8 mouse cellular contexts compared by ENCODE assay signal in genomic region chr19:3906326-3906725, GRCm38 (mm10). TPM values are rescaled to one million over a fixed set of nuclear protein-coding genes. Genes with fewer than 3 reads are reported as not detected.
DNase-seq lines count a peak whose midpoint lies in the region; ATAC-seq lines count a peak whose summit lies in the region.

No protein-coding gene starts in this region.

- H3K4me3 ChIP-seq in lung, embryonic 16.5 days (ENCODE audit: low read length): peak overlapping the region; percentile 83
- H3K4me3 ChIP-seq in embryonic facial prominence, embryonic 11.5 days (ENCODE audit: low read depth, low read length): peak overlapping the region; percentile 57
- peak overlapping the region; percentile 56 for H3K4me3 ChIP-seq in limb, embryonic 11.5 days (ENCODE audit: low read depth, low read length)

- H3K9me3 ChIP-seq in lung, embryonic 16.5 days (ENCODE audit: control insufficient read depth, low read length): no peaks in the 10 kb centered on the region
- H3K9me3 ChIP-seq in embryonic facial prominence, embryonic 11.5 days (replicated peaks; ENCODE audit: control insufficient read depth, low read length): no peaks in the 10 kb centered on the region
- H3K9me3 ChIP-seq in limb, embryonic 11.5 days (ENCODE audit: control insufficient read depth, low read length): no peaks in the 10 kb centered on the region

- H3K27ac ChIP-seq in lung, embryonic 16.5 days (ENCODE audit: low read length): peak overlapping the region; percentile 97
- H3K27ac ChIP-seq in embryonic facial prominence, embryonic 11.5 days (replicated peaks; ENCODE audit: low read depth, low read length): no peak overlapping the region
- no peak overlapping the region for H3K27ac ChIP-seq in limb, embryonic 11.5 days (replicated peaks; ENCODE audit: low read depth, low read length)

- peak overlapping the region; percentile 88 for H3K4me2 ChIP-seq in lung, embryonic 16.5 days (ENCODE audit: low read depth, low read length)
- H3K4me2 ChIP-seq in embryonic facial prominence, embryonic 11.5 days (ENCODE audit: low read depth, low read length): peak overlapping the region; percentile 78
- peak overlapping the region; percentile 72 for H3K4me2 ChIP-seq in limb, embryonic 11.5 days (ENCODE audit: low read depth, severe bottlenecking)

- no peak for DNase-seq in lung, postnatal 14 days
- DNase-seq in embryonic facial prominence, embryonic 11.5 days (ENCODE audit: low spot score): peak; percentile 18
- no peak for DNase-seq in limb, embryonic 11.5 days (ENCODE audit: low spot score)
- no peak for DNase-seq in cerebellum, adult 9-11 months
- DNase-seq in ovary, postnatal 36 days (ENCODE audit: low spot score): no peak
- no peak for DNase-seq in cerebellum, adult 9-10 months

- H3K4me1 ChIP-seq in lung, embryonic 16.5 days (replicated peaks; ENCODE audit: control insufficient read depth, insufficient read depth, low read length): peaks cover 37% of the 10 kb centered on the region
- H3K4me1 ChIP-seq in embryonic facial prominence, embryonic 11.5 days (ENCODE audit: control insufficient read depth, insufficient read depth, low read length): peaks cover 7% of the 10 kb centered on the region; the same call in 1 of the 2 replicates
- peaks cover 29% of the 10 kb centered on the region for H3K4me1 ChIP-seq in limb, embryonic 11.5 days (ENCODE audit: control insufficient read depth, insufficient read depth, low read length)

- H3K27me3 ChIP-seq in lung, embryonic 16.5 days (ENCODE audit: control insufficient read depth, insufficient read depth, low read depth, low read length): no peaks in the 10 kb centered on the region
- no peaks in the 10 kb centered on the region for H3K27me3 ChIP-seq in embryonic facial prominence, embryonic 11.5 days (ENCODE audit: control insufficient read depth, insufficient read depth, low read length)
- no peaks in the 10 kb centered on the region for H3K27me3 ChIP-seq in limb, embryonic 11.5 days (ENCODE audit: control insufficient read depth, insufficient read depth, low read length)

- peaks cover 41% of the 10 kb centered on the region for H3K36me3 ChIP-seq in lung, embryonic 16.5 days (ENCODE audit: control insufficient read depth, insufficient read depth, low read length)
- H3K36me3 ChIP-seq in embryonic facial prominence, embryonic 11.5 days (replicated peaks; ENCODE audit: control insufficient read depth, insufficient read depth, low read depth, low read length): peaks cover 3% of the 10 kb centered on the region
- peaks cover 19% of the 10 kb centered on the region for H3K36me3 ChIP-seq in limb, embryonic 11.5 days (ENCODE audit: control insufficient read depth, insufficient read depth, low read length)

- peak; percentile 0; the same call in 1 of the 2 replicates for ATAC-seq in lung, embryonic 16.5 days (ENCODE audit: low read depth)
- peak; percentile 11; the same call in 1 of the 2 replicates for ATAC-seq in embryonic facial prominence, embryonic 11.5 days (replicated peaks; ENCODE audit: insufficient number of reproducible peaks, low FRiP score, low TSS enrichment, low read depth)
- ATAC-seq in limb, embryonic 11.5 days (ENCODE audit: insufficient number of reproducible peaks, low FRiP score, low TSS enrichment, low read depth): no peak
- 0 out of 2 replicates have a peak, but pooled peaks have one; percentile 13 for ATAC-seq in neutrophil, adult 5-6 weeks (ENCODE audit: extremely low read depth, insufficient number of reproducible peaks, low FRiP score, poor library complexity, severe bottlenecking)

- H3K9ac ChIP-seq in lung, embryonic 16.5 days (ENCODE audit: low read length): peak overlapping the region; percentile 85
- H3K9ac ChIP-seq in embryonic facial prominence, embryonic 11.5 days (replicated peaks; ENCODE audit: low read length): peak overlapping the region; percentile 66
- peak overlapping the region; percentile 70 for H3K9ac ChIP-seq in limb, embryonic 11.5 days (ENCODE audit: low read length)

- WGBS in lung, embryonic 16.5 days: 18% methylated on average over 10 of the region's 10 CpGs
- 41% methylated on average over 10 of the region's 10 CpGs for WGBS in embryonic facial prominence, embryonic 11.5 days
- 44% methylated on average over 10 of the region's 10 CpGs for WGBS in limb, embryonic 11.5 days

RNA-seq across cellular contexts. Expression of gene Tcirg1, which starts 0.6 kb away (rescaled TPM):
- polyA plus RNA-seq in lung, embryonic 16.5 days (2015; fragmentation: Nextera tagmentation; extraction: Ambion mirVana): 56.8 and 60.5 TPM in 2 replicates
- polyA plus RNA-seq in embryonic facial prominence, embryonic 11.5 days (2014; fragmentation: Nextera tagmentation; extraction: Ambion mirVana): 16.3 and 21.8 TPM in 2 replicates
- 27.3 and 28.8 TPM in 2 replicates for polyA plus RNA-seq in limb, embryonic 11.5 days (2014; fragmentation: Nextera tagmentation; extraction: Ambion mirVana)
- total RNA-seq in neutrophil, adult 5-6 weeks (2017): 158 and 167 TPM in 2 replicates

RNA-seq across cellular contexts. Expression of gene Ndufs8, which starts 6.2 kb away (rescaled TPM):
- polyA plus RNA-seq in lung, embryonic 16.5 days (2015; fragmentation: Nextera tagmentation; extraction: Ambion mirVana): 285 and 290 TPM in 2 replicates
- polyA plus RNA-seq in embryonic facial prominence, embryonic 11.5 days (2014; fragmentation: Nextera tagmentation; extraction: Ambion mirVana): 248 and 267 TPM in 2 replicates
- 259 and 263 TPM in 2 replicates for polyA plus RNA-seq in limb, embryonic 11.5 days (2014; fragmentation: Nextera tagmentation; extraction: Ambion mirVana)
- total RNA-seq in neutrophil, adult 5-6 weeks (2017): 34.7 and 40.1 TPM in 2 replicates

RNA-seq across cellular contexts. Expression of gene Aldh3b1, which starts 23.3 kb away (rescaled TPM):
- polyA plus RNA-seq in lung, embryonic 16.5 days (2015; fragmentation: Nextera tagmentation; extraction: Ambion mirVana): 5.4 and 5.9 TPM in 2 replicates
- 0.49 and 1.00 TPM in 2 replicates for polyA plus RNA-seq in embryonic facial prominence, embryonic 11.5 days (2014; fragmentation: Nextera tagmentation; extraction: Ambion mirVana)
- polyA plus RNA-seq in limb, embryonic 11.5 days (2014; fragmentation: Nextera tagmentation; extraction: Ambion mirVana): 0.47 and 0.67 TPM in 2 replicates
- total RNA-seq in neutrophil, adult 5-6 weeks (2017): 78.5 and 85.2 TPM in 2 replicates

RNA-seq across cellular contexts. Expression of gene Unc93b1, which starts 28.7 kb away (rescaled TPM):
- 21.7 and 21.9 TPM in 2 replicates for polyA plus RNA-seq in lung, embryonic 16.5 days (2015; fragmentation: Nextera tagmentation; extraction: Ambion mirVana)
- 6.0 and 6.3 TPM in 2 replicates for polyA plus RNA-seq in embryonic facial prominence, embryonic 11.5 days (2014; fragmentation: Nextera tagmentation; extraction: Ambion mirVana)
- 6.0 and 7.1 TPM in 2 replicates for polyA plus RNA-seq in limb, embryonic 11.5 days (2014; fragmentation: Nextera tagmentation; extraction: Ambion mirVana)
- 628 and 632 TPM in 2 replicates for total RNA-seq in neutrophil, adult 5-6 weeks (2017)

RNA-seq across cellular contexts. Expression of gene Aldh3b3, which starts 52.1 kb away (rescaled TPM):
- 0.18 and 0.24 TPM in 2 replicates for polyA plus RNA-seq in lung, embryonic 16.5 days (2015; fragmentation: Nextera tagmentation; extraction: Ambion mirVana)
- polyA plus RNA-seq in embryonic facial prominence, embryonic 11.5 days (2014; fragmentation: Nextera tagmentation; extraction: Ambion mirVana): not detected in 2 replicates
- polyA plus RNA-seq in limb, embryonic 11.5 days (2014; fragmentation: Nextera tagmentation; extraction: Ambion mirVana): not detected in 2 replicates
- total RNA-seq in neutrophil, adult 5-6 weeks (2017): not detected in 2 replicates
